Mouse (Mus musculus) gastrocnemius, postnatal 10 days (tissue): ENCODE data around the gene Catsperd. TPM values are rescaled to one million over a fixed set of nuclear protein-coding genes. Genes with fewer than 3 reads are reported as not detected.

Experiments
- DNase-seq: peaks from one replicate; pipeline ENCODE4 v3.0.0; 2021; ENCODE audit warnings: mixed read lengths
- total RNA-seq, 2 experiments: library from RNA; stranded (reverse); gene quantifications; 2 replicates each; pipeline ENCODE4 v1.2.3; 2021

Gene Catsperd
- total RNA-seq, 2 experiments from 2014 or later, result 0.09 TPM; not detected in 1

DNA sequence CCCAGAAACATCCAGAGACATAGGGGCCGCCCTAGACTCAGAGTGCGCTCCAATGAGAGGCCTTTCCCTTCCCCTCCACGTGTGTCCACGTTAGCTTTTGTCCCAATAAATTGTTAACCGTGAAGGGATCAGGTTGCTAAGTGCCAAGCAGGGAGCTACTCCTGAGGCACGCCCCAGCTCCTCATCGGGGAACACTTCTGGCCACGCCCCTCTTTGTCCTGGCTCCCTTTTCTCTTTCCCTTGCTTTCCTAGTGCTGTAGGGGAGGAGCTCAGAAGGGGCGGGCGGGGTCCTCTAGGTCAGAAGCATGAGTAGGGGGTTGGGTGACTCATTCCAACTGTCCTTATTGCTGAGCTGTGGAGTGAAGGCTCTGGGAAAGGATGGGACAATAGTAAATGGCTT is 36.4 kb downstream of the Catsperd start:
- DNase-seq, result no peak

DNA sequence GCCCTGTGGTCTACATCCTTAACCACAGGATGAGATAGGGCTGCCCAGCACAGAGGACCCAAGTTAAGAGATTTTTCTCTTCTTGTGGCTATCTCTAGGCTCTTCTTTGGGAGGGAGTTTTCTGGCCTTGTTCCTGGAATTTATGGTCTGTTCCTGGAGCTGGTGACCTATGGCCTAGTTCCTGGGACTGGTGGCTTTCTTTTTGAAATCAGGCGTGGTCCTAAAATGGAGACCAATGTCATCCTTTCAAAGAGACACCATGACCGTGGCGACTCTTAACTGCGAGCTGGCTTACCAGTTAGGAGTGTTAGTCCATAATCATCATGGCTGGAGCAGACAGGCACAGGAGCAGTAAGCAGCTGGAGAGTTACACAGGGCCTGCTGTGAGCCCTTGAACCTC is 38.4 kb downstream of the Catsperd start:
- no peak for DNase-seq

GRCm38 (mm10) chr17:56667591-56667990 is 39.6 kb downstream of the Catsperd start:
- no peak for DNase-seq

DNA sequence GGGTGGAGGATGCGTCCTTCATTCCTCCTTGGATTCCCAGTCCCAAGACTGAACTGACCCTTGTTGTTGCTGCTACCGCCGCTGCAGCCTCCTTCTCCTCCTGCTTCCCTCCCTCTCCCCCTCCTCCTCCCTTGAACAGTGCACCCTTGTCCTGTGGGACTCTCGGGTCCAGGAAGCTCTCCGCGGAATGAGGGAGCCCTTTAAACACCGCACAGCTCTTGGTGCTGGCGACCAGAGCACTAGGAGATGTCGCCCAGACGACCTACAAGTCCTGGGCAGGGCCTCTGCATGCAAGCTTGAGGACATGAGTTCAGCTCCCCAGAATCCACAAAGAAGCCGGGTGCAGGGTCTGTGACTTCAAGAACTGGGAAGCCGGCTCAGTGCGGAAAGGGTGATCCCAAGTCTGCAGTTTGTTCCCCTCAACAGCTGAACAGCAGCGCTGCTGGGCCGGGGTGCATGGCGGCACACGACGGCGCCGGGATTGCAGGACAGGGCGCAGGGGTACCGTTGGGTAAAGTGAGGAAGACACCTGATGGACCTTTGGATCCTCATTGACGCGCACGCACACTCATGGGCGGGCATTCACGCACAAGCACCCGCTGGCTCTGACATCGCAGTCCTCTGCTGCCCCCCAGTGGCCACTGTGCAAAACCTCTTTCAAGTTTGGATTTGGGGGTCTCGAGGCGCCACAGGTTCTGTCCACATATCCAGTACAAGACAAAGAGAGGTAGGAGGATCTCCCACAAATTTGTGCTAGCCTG is 40.6 kb downstream of the Catsperd start:
- DNase-seq, result peak; percentile 89

- no peak for DNase-seq
These were observed 41.8 kb downstream of the Catsperd start for GRCm38 (mm10) chr17:56669766-56670165.

DNA sequence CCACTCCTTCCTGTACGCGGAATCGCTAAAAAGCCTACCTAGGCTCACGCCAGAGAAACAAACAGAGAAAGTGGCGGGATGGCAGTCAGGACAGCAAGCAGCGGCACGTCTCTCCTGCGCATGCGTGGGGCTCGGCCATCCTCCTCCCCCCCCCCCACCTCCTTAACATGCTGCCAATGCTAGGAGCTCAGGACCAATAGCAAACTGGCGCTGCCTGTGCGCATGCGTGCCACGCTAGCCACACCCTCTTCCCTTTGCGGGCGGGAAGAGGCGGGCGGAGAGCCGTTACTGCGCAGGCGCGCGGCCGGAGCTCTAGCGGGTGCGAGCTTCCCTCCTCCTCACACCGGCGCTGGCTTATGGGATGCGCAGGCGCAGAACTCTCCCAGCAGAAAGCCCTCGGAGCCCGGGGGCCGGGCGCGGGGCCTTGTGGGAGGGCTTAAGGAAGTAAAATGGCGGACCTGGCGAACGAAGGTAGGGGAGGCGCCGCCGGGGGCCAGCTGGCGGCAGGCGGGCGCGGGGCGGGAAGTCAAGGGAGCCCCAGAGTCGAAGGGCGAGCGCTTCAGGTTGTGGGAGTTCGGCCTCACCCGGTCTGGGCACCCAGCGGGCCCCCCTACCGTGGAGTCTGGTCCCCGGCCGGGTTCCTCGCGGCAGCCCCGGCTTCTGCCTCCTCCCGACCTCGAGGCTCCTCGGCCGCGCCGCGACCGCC is 45.2 kb downstream of the Catsperd start, which contains the start of gene Ranbp3:
Ranbp3 (plus strand) TSS at position 354 of the 706 bp plus-strand sequence.
- peak; percentile 99 for DNase-seq

DNA sequence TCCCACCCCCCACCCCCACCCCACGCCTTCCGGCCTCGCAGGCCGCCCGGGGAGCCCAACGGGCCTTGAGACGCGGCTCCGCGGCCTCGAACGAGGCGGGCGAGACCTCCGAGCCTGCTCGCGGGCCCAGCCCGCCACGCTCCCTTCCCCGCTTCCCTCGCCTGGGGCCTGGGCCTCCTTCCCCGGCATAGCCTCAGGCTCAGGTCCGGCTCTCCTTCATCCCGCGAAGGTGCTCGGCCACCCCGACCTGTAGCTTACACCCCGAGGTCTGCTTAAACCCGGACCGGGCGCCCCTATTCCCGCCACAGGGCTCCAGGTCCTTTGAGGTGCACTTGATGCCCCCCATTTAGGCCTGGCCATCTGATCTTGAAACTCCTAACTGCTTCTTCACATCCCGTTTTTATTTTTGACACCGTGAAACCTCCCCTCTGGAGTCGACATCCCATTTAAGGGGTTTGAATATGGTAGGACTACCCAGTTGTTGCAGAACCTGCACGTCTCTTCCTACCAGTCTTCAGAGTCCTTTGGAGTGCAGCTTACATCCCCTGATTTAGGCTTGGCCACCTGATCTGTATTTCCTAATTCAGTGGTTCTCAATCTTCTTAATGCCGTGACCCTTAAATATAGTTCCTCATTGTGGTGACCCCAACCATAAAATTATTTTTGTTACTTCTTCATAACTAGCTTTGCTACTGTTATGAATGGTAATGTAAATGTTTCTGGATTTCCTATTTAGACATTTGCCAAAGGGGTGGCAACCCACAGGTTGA is 45.9 kb downstream of the Catsperd start:
- DNase-seq, result no peak

DNA sequence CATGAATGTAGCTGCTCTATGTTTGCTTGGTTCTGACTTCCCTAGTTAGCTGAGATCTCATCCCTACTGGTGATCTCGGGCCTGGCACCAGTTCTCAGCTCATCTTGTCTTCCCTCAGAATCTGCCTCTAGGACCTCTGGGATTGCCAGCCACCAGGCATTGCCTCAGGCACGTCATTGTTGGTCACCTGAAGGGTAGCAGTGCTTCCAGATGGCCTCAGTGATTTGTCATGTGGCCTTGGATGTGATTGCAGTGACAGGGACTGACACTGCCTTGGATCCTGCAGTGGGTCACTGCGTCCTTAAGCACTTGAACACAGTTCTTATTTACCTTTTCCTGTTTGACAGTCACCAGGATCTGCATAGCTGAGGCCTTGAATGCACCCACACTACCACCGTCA is 53.8 kb downstream of the Catsperd start:
- DNase-seq, result no peak

DNA sequence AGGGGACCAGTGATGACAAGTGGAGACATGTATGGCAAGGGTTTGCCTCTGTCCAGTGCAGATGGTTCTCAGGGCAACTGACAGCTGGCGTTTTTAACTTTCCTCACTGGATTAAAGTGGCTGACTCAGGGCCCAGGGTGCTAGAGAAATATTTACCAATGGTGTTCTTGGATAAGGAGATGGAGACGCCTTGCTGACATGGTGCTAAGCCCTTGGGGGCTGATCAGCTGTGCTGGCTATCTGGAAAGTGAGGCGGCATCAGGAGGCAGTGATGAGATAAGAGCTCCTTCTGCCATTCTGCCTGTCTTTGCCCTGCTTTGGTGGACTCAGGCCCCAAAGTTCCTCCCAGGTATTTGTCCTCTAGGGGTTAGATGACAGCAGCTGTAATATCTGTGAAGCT is 54.9 kb downstream of the Catsperd start:
- no peak for DNase-seq

- DNase-seq, result no peak
These were observed 55.7 kb downstream of the Catsperd start for GRCm38 (mm10) chr17:56683546-56684140.

GRCm38 (mm10) chr17:56684649-56685048 is 56.7 kb downstream of the Catsperd start:
- peak; percentile 33 for DNase-seq

- no peak for DNase-seq
These were observed 58.9 kb downstream of the Catsperd start for GRCm38 (mm10) chr17:56686801-56687200.

DNA sequence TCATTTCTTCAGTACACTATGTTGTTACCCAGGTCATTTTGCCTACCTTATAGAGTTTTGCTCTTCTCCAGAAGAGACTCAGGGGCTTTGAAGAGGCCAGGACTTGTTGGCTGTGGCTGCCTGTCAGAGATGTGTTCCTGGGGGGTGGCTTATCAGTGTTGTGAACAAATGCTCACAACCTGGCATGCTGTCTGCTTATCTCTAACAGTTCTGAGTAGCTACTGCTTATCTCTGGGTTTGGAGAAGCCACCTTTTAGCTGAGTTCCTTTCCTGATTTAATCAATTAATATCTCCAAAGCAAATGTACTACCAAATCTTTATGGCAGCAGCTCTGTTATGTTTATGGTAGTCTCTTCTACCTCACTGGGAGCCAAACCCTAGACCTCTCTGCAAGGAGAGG is 60.1 kb downstream of the Catsperd start:
- no peak for DNase-seq

- DNase-seq, result no peak
These were observed 60.7 kb downstream of the Catsperd start for GRCm38 (mm10) chr17:56688689-56689088.

- DNase-seq, result no peak
These were observed 65.5 kb downstream of the Catsperd start for GRCm38 (mm10) chr17:56693395-56693794.

DNA sequence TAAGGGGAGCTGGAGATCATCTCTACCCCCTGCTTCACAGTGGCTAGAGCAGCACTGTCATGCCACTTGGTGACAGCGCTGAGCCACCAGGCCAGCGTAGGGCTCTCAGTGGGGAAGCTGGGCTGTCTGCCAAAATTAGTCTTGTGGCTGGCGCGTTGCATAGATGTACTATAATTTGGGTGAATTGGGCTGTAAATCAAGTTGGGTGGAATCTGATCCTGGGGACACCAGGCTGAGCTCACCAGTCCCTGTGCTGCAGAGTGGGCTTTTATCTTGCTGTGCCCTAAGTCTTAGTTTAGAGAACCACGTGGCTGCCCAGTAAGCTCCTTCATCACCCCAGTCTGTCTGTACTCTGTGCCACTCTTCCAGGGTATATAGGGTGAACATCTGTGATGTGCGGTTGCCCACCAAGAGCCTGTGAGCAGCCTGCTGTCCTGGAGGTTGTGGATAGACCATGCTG is 65.9 kb downstream of the Catsperd start:
- DNase-seq, result peak; percentile 36

- no peak for DNase-seq
These were observed 72.5 kb downstream of the Catsperd start for GRCm38 (mm10) chr17:56700451-56700850.

DNA sequence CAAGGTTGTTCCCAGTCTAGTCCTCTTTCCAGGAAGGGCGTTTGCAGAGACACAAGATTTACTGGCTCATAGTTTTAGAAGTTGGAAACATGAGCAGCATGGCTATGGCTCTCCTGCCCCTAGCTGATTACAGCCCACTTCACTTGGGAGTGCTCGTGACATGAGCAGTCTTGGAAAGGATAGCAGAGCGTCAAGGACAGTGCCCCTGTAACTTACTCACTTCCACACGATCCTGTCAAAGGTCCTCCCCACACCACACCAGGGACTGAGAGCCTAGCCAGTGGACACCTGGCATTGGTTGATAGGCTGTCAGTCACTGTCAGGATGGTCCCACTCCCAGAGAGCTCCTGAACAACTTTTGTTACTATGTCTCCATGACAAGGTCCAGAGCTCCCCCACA is 75.1 kb downstream of the Catsperd start:
- no peak for DNase-seq

DNA sequence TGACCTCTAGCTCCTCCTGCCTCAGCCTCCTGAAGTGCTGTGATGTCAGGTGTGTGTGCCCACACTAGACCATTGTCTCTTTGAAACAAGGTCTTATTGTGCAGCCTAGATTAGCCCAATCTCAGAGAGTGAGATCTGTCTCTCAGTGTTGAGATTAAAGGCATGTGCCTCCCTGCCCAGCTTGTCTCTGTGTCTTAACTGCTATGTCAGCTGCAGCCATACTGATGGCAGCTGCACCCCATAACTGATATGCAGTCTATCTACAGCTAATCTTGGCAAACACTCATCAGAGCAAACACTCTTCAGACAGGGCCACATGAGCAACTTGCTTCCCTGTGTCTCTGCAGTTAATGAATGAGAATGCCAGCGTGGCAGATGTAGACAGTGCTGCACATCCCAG is 78.6 kb downstream of the Catsperd start:
- no peak for DNase-seq

DNA sequence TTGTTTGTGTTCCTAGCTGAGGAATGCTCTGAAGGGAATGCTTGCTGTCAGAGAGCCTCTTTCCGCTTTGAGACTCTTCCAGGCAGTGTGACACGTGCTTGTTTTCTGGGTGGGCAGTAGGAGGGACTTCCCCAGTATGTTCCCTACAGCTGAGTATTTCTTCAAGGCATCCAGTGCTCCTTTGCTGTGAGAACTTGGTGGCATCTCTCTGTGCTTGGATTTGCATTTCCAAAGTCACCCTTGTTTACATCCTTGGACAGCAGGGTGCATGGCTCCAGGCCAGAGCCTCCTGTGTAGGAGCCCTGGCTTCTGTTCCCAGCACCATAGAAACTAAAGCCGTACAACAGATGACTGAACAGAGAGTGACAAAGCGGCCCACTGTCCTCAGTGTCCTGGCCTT is 80.7 kb downstream of the Catsperd start:
- DNase-seq, result no peak

DNA sequence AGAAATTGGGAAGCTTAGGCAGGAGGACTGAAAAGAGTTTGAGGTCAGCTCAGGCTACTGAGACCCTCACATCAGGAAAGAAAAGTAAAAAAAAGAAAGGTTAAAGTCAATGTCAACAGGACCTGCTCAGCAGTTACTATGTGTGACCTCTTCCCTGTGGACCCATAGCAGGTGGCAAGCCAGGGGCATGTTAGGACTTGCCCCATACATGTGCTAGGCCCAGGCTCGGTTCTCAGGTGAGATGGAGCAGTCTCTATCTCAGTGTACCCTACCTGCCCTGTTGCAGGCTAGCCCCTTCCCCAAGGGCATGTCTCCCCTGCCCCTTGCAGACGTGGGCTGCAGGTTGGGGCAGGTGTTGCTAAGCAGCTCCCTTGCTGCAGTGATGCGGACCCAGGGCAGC is 81.8 kb downstream of the Catsperd start:
- no peak for DNase-seq
